Mouse (Mus musculus) ES-E14 (cell line): ENCODE data around the gene Fscn3.

ENCODE experiments used
- CHD2 ChIP-seq: IDR thresholded peaks from 2 replicates; pipeline ENCODE4 v1.6.1; 2014; ENCODE audit warnings: mild to moderate bottlenecking, low read depth, low read length, inconsistent platforms
- HCFC1 ChIP-seq: IDR thresholded peaks from 2 replicates; pipeline ENCODE4 v1.6.1; 2012; ENCODE audit warnings: low read length, inconsistent platforms, borderline replicate concordance; ENCODE audit not compliant: insufficient read depth
- ZC3H11A ChIP-seq: IDR thresholded peaks from 2 replicates; pipeline ENCODE4 v1.6.1; 2012; ENCODE audit warnings: low read depth, mild to moderate bottlenecking, inconsistent platforms, low read length, borderline replicate concordance
- ZNF384 ChIP-seq: IDR thresholded peaks from 2 replicates; pipeline ENCODE4 v1.6.1; 2012; ENCODE audit warnings: low read depth, low read length, inconsistent platforms

DNA sequence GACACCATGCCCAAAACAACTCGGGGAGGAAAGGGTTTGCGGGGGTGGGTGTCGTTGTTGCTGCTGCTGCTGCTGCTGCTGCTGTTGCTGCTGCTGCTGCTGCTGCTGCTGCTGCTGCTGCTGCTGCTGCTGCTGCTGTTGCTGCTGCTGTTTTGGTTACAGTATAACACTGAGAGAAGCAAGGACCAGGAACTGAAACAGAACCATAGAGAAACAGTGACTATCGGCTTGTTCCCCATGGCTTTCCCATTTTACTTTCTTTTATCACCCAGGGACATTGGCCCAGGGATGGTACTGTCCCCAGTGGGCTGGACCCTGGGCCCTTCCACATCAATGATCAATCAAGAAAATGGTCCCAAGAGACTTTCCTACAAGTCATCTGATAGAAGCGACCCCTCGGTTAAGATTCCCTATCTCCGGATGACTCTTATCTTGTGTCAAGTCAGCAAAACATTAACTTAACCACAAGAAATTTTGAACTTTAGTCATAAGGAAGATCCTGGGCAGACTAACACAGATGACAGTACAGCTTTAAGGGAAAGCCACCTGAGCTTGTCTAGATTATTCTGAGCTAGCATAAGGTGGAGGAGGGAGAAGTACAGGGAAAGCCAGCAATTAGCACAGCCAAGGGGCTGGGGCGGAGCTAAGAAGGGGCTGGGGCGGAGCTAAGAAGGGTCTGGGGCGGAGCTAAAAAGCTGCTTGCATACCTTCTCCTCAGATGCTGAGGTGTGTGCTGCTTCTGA, 3.4 kb downstream of the Fscn3 start:
- no peak for TF ChIP-seq ZC3H11A
- TF ChIP-seq HCFC1 = no peak
- no peak for TF ChIP-seq ZNF384
- TF ChIP-seq CHD2 = no peak
